Mouse (Mus musculus): ENCODE measurements around the gene Ift81.

Ift81 gene

DNA sequence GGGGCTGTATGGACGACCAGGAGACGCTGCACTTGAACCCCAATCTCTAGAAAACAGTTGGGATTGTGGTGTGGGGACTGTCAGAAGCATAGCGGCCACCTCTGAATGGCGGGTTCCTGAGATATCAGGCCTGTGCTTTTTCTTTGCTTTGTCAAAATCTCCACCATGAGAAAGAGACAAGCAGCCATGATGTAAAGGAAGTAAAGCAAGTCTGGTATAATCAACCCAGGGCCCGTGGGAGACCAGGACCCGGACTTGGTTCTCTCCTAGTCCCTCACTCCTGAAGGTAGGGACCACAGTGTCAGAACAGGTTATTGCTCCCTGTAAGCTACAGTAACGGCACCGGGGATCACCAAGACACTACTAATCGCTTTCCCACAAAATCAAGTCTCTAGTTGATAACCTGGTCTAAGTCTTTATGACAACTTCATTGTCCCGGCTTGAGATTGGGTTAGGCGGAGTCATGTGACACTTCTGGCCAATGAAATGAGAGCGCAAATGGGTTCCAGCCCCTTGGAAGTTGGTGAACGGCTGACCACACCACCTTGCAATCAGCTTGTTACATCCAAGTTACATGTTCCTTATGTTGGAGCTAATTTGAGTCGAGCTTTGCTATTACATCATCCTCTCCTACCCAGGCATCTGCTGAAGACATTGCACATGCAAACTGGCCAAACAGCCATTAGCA lies 11.4 kb upstream of the Ift81 start:
- DNase-seq (ENCODE audit: low spot score) = no peak

DNA sequence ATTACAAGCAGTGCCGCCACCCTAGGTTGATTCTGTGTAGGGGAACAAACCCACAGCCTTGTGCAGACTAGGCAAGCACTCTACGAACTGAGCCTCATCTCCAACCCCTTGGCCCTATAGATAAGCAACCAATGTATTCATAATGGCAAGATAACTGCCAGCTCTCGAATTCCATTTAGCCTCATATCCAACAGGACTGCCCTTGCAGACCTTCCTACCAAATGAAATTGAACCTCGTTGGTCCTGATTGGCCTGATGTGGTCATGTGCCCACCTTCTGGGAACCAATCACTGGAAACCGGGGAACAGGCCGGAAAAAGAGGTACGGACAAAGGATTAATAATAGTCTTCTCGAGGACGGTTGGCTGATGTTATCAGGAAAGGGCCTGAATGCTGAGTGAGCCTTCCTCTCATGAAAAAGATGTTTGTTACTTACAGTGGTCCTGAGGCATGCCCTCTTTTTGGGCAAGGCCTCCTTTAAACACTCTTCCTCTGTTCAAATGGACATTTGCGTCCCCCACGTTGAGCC lies 10.7 kb upstream of the Ift81 start:
- no peak for DNase-seq (ENCODE audit: low spot score)

DNA sequence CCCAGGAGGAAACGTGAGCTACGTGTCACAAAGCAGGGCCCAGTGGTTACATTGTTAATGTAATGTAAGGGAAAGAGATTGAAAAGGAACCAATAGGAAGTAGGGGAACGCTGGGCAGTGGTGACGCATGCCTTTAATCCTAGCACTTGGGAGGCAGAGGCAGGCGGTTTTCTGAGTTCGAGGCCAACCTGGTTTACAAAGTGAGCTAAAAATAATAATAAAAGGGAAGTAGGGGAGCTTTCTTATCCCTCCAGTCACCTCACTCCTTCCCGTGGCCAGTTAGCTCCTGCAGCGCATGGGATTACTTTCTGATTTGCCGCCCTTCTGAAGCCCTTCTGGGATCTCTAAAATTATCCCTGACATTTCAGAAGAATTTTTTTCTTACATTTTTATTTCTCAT lies 9.5 kb upstream of the Ift81 start:
- no peak for DNase-seq (ENCODE audit: low spot score)

- DNase-seq (ENCODE audit: low spot score) = no peak
Observed at GRCm38 (mm10) chr5:122622526-122622925, 8.2 kb upstream of the Ift81 start.

DNA sequence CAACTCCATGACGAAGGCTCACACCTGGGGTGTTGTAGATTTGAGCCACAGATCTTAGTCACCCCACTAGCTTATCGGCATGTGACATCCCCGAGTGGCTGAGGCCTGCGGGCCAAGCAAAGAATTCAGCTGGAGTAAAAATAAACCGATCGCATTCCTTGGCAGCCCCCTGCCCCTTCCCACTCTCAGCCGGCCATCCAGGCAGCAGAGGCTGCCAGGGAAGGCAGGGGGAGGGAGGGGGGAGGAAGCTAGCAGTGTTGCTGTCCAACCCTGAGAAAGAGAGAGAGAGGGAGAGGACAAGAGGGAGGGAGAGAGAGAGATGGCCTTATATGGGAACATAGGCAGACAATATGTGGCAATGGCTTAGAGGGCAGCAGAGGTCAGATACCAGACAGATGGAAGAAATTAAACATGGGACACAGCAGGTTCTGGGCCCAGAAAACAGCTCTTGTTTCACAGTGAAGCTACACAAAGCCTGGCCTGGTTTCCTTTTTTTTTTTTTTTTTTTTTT lies 7.1 kb upstream of the Ift81 start:
- DNase-seq (ENCODE audit: low spot score) = peak; percentile 12

- no peak for DNase-seq (ENCODE audit: low spot score)
Observed at GRCm38 (mm10) chr5:122619686-122620296, 5.5 kb upstream of the Ift81 start.

DNA sequence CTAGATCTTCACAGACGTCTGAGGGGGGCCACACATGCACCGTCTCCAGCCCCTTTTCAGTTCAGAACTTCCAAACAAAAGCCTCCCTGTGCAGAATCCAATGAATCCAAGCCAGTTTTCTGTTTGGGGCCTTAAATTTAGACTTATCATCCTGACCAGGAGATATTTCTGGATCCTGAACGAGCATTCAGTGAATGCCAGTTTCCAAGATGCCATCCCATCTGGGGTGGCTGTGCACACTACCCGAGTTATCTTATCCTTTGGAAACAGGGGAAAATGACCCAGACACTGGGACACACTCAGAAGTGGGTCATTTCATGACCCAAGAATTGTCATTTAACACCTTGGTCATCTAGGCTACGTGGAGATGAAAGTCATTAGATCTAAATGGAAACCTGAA lies 3.4 kb upstream of the Ift81 start:
- DNase-seq (ENCODE audit: low spot score) = no peak

DNA sequence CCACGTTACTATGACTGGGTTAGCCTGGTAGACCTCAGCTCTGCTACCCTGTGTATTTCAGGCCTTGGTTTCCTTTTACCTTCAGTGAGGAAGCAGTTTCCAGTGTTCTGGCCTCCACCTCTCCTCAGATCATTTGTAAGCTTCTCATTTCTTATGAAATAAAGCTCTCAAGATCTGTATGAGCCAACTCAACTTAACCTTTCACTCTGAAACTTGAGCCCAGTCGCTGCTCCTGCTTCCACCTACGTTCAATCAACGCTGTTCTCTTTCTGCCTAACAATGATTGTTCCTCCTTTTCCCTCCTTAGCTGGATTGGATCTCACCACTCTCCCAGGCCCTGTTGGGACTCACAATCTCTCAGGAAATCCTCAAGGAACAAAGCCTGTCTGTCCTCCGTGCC lies 2.7 kb downstream of the Ift81 start:
- no peak for DNase-seq (ENCODE audit: low spot score)

DNA sequence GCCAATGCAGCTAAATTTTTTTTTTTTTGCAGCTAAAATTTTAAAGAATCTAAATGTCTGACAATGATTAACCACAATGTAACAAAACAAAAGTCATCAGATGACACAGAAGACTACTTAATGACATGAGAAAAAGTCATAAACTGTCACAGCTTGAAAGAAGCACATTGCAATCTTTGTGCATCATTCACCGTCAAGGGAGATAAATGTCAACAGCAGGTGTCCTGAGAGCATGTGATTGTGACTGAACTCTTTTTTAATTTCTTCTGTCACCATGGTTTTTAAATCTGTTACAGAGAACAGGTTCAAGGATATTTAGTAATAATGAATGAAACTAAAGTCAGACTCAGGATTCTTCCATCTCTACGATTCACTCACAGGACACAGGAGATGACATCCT lies 9.4 kb downstream of the Ift81 start:
- no peak for DNase-seq (ENCODE audit: low spot score)

- DNase-seq (ENCODE audit: low spot score) = no peak
Observed at GRCm38 (mm10) chr5:122602233-122602632, 12.1 kb downstream of the Ift81 start.

- no peak for DNase-seq (ENCODE audit: low spot score)
Observed at GRCm38 (mm10) chr5:122595470-122595869, 18.8 kb downstream of the Ift81 start.

GRCm38 (mm10) chr5:122589891-122590290 lies 24.4 kb downstream of the Ift81 start:
- no peak for DNase-seq (ENCODE audit: low spot score)

GRCm38 (mm10) chr5:122585546-122585945 lies 28.8 kb downstream of the Ift81 start:
- no peak for DNase-seq (ENCODE audit: low spot score)

- DNase-seq (ENCODE audit: low spot score) = no peak
Observed at GRCm38 (mm10) chr5:122584093-122584492, 30.2 kb downstream of the Ift81 start.

GRCm38 (mm10) chr5:122576683-122577329 lies 37.5 kb downstream of the Ift81 start:
- no peak for DNase-seq (ENCODE audit: low spot score)

DNA sequence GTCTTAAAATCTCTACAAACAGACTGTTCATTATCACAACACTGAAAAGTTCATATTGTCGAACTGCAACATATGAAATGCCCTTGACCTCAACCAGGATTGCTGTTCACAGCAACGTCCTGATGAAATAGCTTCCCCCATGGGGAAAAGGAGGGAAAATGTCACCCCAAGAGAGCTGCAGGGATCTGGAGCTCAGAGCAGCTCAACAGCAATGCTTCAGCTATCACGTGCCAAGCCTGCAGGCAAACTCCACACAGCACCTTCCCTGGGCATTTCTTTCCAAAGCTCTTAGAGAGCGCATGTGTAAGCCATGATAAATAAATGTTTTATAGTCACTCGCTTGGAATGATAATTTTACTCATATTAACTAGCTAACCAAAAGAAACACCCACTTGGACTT lies 42.3 kb downstream of the Ift81 start:
- DNase-seq (ENCODE audit: low spot score) = no peak

GRCm38 (mm10) chr5:122566626-122567025 lies 47.7 kb downstream of the Ift81 start:
- DNase-seq (ENCODE audit: low spot score) = no peak

GRCm38 (mm10) chr5:122560654-122561053 lies 53.7 kb downstream of the Ift81 start:
- no peak for DNase-seq (ENCODE audit: low spot score)

DNA sequence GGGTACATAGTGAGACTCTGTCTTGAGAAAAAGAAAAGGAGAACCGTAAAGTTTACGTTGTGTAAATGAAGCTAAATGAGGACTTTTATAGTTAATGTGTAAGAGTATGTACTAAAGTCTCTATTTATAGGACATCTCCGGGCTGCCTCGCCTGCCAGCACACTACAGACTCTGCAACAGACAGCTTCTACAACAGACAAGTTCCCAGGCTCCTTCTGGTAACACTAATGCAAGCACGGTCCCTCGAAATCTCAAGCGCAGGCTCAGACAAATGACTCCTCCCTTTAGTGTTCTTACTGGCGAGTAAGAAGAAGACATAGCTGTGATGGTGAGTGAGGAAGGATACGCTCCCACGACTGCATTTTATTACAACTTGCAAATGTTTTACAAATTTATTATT lies 56.2 kb downstream of the Ift81 start:
- DNase-seq (ENCODE audit: low spot score) = no peak

DNA sequence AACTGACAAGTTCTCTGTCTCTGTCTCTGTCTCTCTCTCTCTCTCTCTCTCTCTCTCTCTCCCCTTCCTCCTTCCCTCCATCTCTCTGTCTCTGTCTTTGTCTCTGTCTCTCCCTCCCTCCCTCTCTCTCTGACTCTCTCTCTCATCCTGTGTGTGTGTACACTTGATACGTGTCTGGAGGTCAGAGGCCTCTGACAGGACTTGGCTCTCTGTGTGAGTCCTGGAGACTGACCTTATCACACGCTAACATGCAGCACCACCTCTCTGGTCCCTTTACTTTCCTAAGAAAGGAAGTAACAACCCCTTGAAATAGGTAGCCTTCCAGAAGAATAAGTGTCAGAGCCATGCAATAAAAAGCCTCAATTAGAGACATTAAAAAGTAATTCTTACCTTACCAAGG lies 59.2 kb downstream of the Ift81 start:
- DNase-seq (ENCODE audit: low spot score) = no peak

- DNase-seq (ENCODE audit: low spot score) = no peak
Observed at GRCm38 (mm10) chr5:122552638-122553037, 61.7 kb downstream of the Ift81 start.

DNA sequence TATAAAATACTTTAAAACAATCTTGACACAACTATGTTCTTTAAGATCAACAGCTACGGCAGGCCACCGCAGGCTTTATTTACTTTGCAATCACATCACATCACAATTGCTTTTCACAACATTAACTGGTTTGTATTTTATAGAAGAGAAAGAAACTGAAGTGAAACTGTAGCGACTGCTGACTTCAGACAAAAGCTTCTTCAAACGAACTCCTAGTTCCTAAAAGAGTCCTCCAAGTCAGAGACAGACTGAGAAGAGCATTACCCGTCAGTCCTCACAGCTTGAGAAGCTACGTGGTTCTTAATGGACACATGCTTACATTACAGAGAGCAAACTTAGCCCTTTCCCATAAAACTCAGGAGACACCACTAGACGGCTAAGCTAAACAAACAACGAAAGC lies 63.9 kb downstream of the Ift81 start:
- DNase-seq (ENCODE audit: low spot score) = no peak

DNA sequence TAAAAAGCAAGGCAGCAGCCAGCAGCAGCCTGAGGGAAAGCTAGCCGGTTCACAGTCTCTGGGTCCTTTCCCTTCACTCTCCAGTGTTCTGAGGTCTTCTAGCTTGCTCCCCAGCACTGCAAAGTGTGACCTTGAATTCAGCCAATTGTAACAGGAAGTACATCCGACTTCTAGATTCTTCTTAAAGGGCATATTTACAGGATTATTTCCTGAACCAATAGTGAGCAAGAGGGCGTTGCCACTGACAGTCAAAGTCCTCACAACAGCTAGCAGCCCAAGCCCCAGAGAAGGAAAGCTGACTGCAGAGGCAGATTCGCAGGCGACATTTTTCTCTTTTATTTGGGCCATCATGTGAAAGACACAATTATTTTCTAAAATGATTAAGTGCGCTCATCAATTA lies 65.6 kb downstream of the Ift81 start:
- no peak for DNase-seq (ENCODE audit: low spot score)

Measured in urinary bladder, postnatal 25 days (tissue).